Comparison of ENCODE assay signal across 13 mouse cellular contexts in genomic region chr7:139538541-139538940, GRCm38 (mm10). TPM values are rescaled to one million over a fixed set of nuclear protein-coding genes. Genes with fewer than 3 reads are reported as not detected.
A peak's percentile ranks its signal among the peaks of the same experiment; 100 is the strongest.
DNase-seq lines count a peak whose midpoint lies in the region; ATAC-seq and TF ChIP-seq lines count a peak whose summit lies in the region.
"Had no signal": no experiment of that assay in that cellular context is flagged by ENCODE, and none has a peak within 500 bp of the region (broad histone marks: within the 10 kb centered on the region; RNA-seq: fewer than 3 reads in every experiment).

No protein-coding gene starts in this region.

- no peak for ATAC-seq in embryonic facial prominence, embryonic 14.5 days (ENCODE audit: low read depth)
- no peak for ATAC-seq in megakaryocyte, adult 5-6 weeks (ENCODE audit: poor library complexity, severe bottlenecking)
- ATAC-seq in liver, postnatal 0 days, result no peak

- no peak overlapping the region for H3K27ac ChIP-seq in embryonic facial prominence, embryonic 14.5 days (replicated peaks; ENCODE audit: low read depth, low read length)
- no peak overlapping the region for H3K27ac ChIP-seq in embryonic facial prominence, embryonic 10.5 days (replicated peaks)
- H3K27ac ChIP-seq in liver, postnatal 0 days (ENCODE audit: low read depth), result no peak overlapping the region
- H3K27ac ChIP-seq: liver, embryonic 15.5 days; neural tube, embryonic 15.5 days had no signal

- no peak for TF ChIP-seq EP300 in liver, postnatal 0 days (IDR thresholded peaks at IDR 0.05; ENCODE audit: low read depth)

- intact Hi-C loops in heart, postnatal 36 days (cut with DNase I), result no loop called here

- no peak overlapping the region for H3K4me2 ChIP-seq in embryonic facial prominence, embryonic 14.5 days (ENCODE audit: low read depth, low read length)
- no peak overlapping the region for H3K4me2 ChIP-seq in liver, postnatal 0 days (ENCODE audit: low read depth, low read length)
- H3K4me2 ChIP-seq: liver, embryonic 15.5 days; neural tube, embryonic 15.5 days had no signal

- H3K4me1 ChIP-seq in embryonic facial prominence, embryonic 14.5 days (ENCODE audit: control insufficient read depth, insufficient read depth, low read length), result no peaks in the 10 kb centered on the region
- no peaks in the 10 kb centered on the region for H3K4me1 ChIP-seq in embryonic facial prominence, embryonic 10.5 days
- H3K4me1 ChIP-seq in megakaryocyte, embryonic 14.5 days, result peaks cover 57% of the 10 kb centered on the region
- H3K4me1 ChIP-seq in liver, postnatal 0 days (ENCODE audit: insufficient read depth), result no peaks in the 10 kb centered on the region
- H3K4me1 ChIP-seq: liver, embryonic 15.5 days; neural tube, embryonic 15.5 days had no signal

- peak; percentile 9 for DNase-seq in embryonic facial prominence, embryonic 14.5 days (ENCODE audit: low spot score)
- DNase-seq in embryonic facial prominence, embryonic 10.5 days (ENCODE audit: low spot score), result no peak
- peak; percentile 47 to 59 for DNase-seq in heart, postnatal 36 days
- peak; percentile 30 to 44 for DNase-seq in right cerebral cortex, postnatal 36 days (ENCODE audit: low spot score in 2 of 2)
- no peak for DNase-seq in adrenal gland, adult 18-20 months (ENCODE audit: low spot score in 2 of 2)
- no peak for DNase-seq in liver, postnatal 0 days

- TF ChIP-seq CTCF in liver, postnatal 0 days (IDR thresholded peaks at IDR 0.05; ENCODE audit: low read depth), result no peak

- H3K9me3 ChIP-seq in embryonic facial prominence, embryonic 14.5 days (ENCODE audit: control insufficient read depth, low read length), result no peaks in the 10 kb centered on the region
- H3K9me3 ChIP-seq in embryonic facial prominence, embryonic 10.5 days, result no peaks in the 10 kb centered on the region
- H3K9me3 ChIP-seq in megakaryocyte, embryonic 14.5 days, result no peaks in the 10 kb centered on the region
- no peaks in the 10 kb centered on the region for H3K9me3 ChIP-seq in liver, postnatal 0 days (ENCODE audit: low read length)
- H3K9me3 ChIP-seq: liver, embryonic 15.5 days; neural tube, embryonic 15.5 days had no signal

- H3K27me3 ChIP-seq in embryonic facial prominence, embryonic 14.5 days (replicated peaks; ENCODE audit: control insufficient read depth, insufficient read depth, low read length), result no peaks in the 10 kb centered on the region
- peaks cover 90% of the 10 kb centered on the region for H3K27me3 ChIP-seq in embryonic facial prominence, embryonic 10.5 days (replicated peaks; ENCODE audit: low read depth, poor library complexity, severe bottlenecking)
- no peaks in the 10 kb centered on the region for H3K27me3 ChIP-seq in megakaryocyte, embryonic 14.5 days (replicated peaks)
- H3K27me3 ChIP-seq in liver, postnatal 0 days (ENCODE audit: insufficient read depth, low read length), result no peaks in the 10 kb centered on the region
- H3K27me3 ChIP-seq: liver, embryonic 15.5 days had no signal

- H3K4me3 ChIP-seq in embryonic facial prominence, embryonic 14.5 days (ENCODE audit: low read depth, low read length), result no peak overlapping the region
- H3K4me3 ChIP-seq in embryonic facial prominence, embryonic 10.5 days, result no peak overlapping the region
- peak overlapping the region; percentile 5 for H3K4me3 ChIP-seq in megakaryocyte, embryonic 14.5 days (replicated peaks)
- no peak overlapping the region for H3K4me3 ChIP-seq in liver, postnatal 0 days (ENCODE audit: low read depth, low read length)
- H3K4me3 ChIP-seq: erythroblast, embryonic 14.5 days; liver, embryonic 15.5 days; neural tube, embryonic 15.5 days had no signal

- 0 out of 2 replicates have a peak, but pooled peaks cover 6% of the 10 kb centered on the region for H3K36me3 ChIP-seq in embryonic facial prominence, embryonic 14.5 days (ENCODE audit: control insufficient read depth, insufficient read depth, low read length)
- peaks cover 8% of the 10 kb centered on the region for H3K36me3 ChIP-seq in embryonic facial prominence, embryonic 10.5 days (replicated peaks)
- H3K36me3 ChIP-seq in megakaryocyte, embryonic 14.5 days (replicated peaks; ENCODE audit: low read length), result peaks cover 96% of the 10 kb centered on the region
- H3K36me3 ChIP-seq in liver, postnatal 0 days (replicated peaks; ENCODE audit: insufficient read depth, low read length), result peaks cover 10% of the 10 kb centered on the region; the same call in 1 of the 2 replicates
- H3K36me3 ChIP-seq: liver, embryonic 15.5 days; neural tube, embryonic 15.5 days had no signal

- H3K9ac ChIP-seq in embryonic facial prominence, embryonic 14.5 days (ENCODE audit: low read depth, low read length), result no peak overlapping the region
- no peak overlapping the region for H3K9ac ChIP-seq in liver, postnatal 0 days (replicated peaks)
- H3K9ac ChIP-seq: liver, embryonic 15.5 days; neural tube, embryonic 15.5 days had no signal

- 87% methylated on average over 2 of the region's 2 CpGs for WGBS in embryonic facial prominence, embryonic 14.5 days
- 83% methylated on average over 2 of the region's 2 CpGs for WGBS in embryonic facial prominence, embryonic 10.5 days
- 83% methylated on average over 2 of the region's 2 CpGs for WGBS in liver, postnatal 0 days (ENCODE audit: insufficient replicate concordance)

RNA-seq across cellular contexts. Expression of gene Nkx6-2, which starts 44.1 kb away (rescaled TPM):
- polyA plus RNA-seq in embryonic facial prominence, embryonic 14.5 days (2014; fragmentation: Nextera tagmentation; extraction: Ambion mirVana), result 0.16 TPM in 1 of 2 replicates, not detected in the other
- polyA plus RNA-seq in embryonic facial prominence, embryonic 10.5 days (2016; fragmentation: Nextera tagmentation; extraction: Ambion mirVana), result 3.8 and 15.1 TPM in 2 replicates
- polyA plus RNA-seq in megakaryocyte, embryonic 14.5 days (2012; ENCODE audit: insufficient read depth, low replicate concordance), result not detected in 2 replicates
- total RNA-seq in megakaryocyte, adult 5-6 weeks (2015), result not detected in 2 replicates
- not detected in 2 replicates for total RNA-seq in megakaryocyte, adult 5-6 weeks (2017)
- total RNA-seq in heart, postnatal 36 days (2021), result not detected
- under 1 TPM; 0.16 to 0.17 TPM for total RNA-seq in adrenal gland, adult 18-20 months (2021)
- polyA plus RNA-seq in liver, postnatal 0 days (2015; fragmentation: Nextera tagmentation; extraction: Ambion mirVana), result not detected in 2 replicates
- total RNA-seq: adrenal gland, postnatal 4 days had no signal
- polyA plus RNA-seq: erythroblast, embryonic 14.5 days; kidney, embryonic 16.5 days; liver, embryonic 15.5 days had no signal

Comparison
In these comparisons a context has a peak if more than half of its experiments do, and no peak if none do; other contexts are left out.
1. DNase-seq: peak in embryonic facial prominence, embryonic 14.5 days (single experiment), heart, postnatal 36 days (2 of 2) and right cerebral cortex, postnatal 36 days (2 of 2); none in embryonic facial prominence, embryonic 10.5 days (single experiment), adrenal gland, adult 18-20 months (0 of 2) and liver, postnatal 0 days (single experiment).